Mouse (Mus musculus) cerebellum, postnatal 25 days (tissue): Measurements from ENCODE around the gene Ifna16.
A peak's percentile ranks its signal among the peaks of the same experiment; 100 is the strongest.

Source experiments
- DNase-seq, 2 experiments: peaks; one replicate each; pipeline ENCODE4 v3.0.0; 2021; ENCODE audit warnings: mixed read lengths in 2 of 2

Gene Ifna16

GRCm38 (mm10) chr4:88676824-88677223 lies at the start of gene Ifna16:
Gene Ifna16, minus strand, starts transcription at chr4:88676924.
- no peak for DNase-seq

DNA sequence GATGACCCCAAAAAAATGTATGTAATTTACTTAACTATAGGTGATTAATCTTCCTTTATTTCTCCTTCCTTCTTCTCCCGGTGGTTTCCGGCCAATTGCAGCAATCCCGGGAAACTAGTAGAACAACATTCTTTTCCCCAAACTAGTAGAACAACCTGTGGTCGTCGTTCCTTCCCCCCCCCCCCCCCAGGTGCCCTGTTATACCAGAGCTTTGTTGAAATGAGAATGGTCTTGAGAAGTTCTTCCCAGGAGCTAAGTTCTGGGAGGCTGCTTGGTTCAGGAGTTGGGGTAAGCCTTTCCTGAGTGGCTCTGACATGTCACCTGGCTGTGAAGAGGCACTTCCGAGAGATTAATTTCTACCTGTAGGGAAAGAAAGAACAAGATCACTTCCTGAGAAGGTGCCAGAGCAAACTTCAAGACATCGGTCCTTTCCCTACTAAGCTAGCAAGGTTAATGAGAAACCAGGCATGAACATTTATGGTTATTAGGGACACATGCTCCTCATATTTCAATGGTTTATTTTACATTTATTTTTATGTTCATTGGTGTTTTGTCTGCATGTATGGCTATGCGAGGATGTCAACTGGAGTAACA lies 46.9 kb upstream of the Ifna16 start:
- no peak for DNase-seq

GRCm38 (mm10) chr4:88721791-88722721 lies 45.3 kb upstream of the Ifna16 start, which contains the start of the genes Gm26566 and Klhl9:
Gene Gm26566, plus strand, starts transcription at chr4:88721805.
Gene Klhl9, minus strand, starts transcription at chr4:88722465.
- peak; percentile 95 to 97 for DNase-seq

GRCm38 (mm10) chr4:88718715-88719114 lies 42.0 kb upstream of the Ifna16 start:
- peak in 1 of 2 experiments; percentile 27 for DNase-seq

DNA sequence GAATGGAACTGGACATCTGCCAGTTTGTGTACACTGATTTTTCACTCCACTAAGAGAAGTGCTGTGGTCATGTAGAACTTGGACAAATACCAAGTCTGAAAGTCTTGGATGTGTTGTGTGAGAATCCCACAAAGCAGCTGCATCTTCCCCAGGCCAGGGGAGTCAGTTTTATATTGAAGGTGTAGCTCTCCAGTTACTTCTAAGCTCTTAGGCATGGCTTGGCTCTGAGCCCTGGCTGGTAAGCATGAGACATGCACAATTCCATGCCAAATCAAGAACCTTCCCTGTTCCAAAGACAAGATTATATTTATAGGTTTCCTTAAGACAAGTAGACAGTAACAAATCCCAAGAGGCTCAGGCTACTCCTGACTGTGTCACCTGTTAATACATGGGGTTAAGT lies 38.3 kb upstream of the Ifna16 start:
- DNase-seq, result peak; percentile 30 to 44

DNA sequence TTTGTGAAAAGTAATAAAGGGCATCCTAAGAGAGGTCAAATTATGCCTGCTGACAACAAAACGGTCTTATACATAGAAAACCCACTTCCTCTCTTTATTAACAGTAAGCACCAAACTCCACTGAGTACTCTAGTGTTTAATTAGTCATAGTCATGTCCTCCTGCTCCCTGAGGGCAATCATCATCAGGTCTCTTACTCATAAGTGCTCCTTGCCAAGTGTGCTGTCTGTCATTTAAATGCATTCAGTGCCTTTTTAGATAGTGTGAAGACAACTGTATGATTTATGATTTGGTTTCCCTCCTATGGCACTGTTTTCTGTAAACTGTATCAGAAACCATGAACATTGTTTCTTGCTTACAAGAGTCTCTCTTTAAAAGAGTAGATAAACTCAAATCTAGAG lies 37.6 kb upstream of the Ifna16 start:
- DNase-seq, result no peak

GRCm38 (mm10) chr4:88707128-88707826 lies 30.6 kb upstream of the Ifna16 start:
- DNase-seq, result no peak

- no peak for DNase-seq
These were observed 29.2 kb upstream of the Ifna16 start for GRCm38 (mm10) chr4:88705924-88706323.

- no peak for DNase-seq
These were observed 22.6 kb upstream of the Ifna16 start for GRCm38 (mm10) chr4:88699301-88699700.

DNA sequence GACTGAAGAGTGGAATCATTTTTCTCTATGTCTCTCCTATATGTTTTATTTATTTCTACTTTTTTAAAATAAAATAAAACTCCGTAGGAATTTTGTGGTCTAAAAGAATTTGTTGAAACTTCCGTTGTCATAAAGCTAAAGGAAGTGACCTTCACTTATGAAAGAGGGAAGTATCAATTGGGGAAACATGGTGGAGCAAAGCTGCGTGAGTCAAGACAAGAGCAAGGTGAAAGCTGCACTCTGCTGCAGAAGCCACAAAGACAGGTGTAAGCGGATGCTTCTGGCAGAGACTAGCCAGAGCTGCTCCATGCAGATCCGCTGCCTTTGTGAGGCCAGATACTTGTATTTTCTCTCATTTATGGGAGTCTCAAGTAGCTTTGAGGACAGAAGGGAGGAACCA lies 22.1 kb upstream of the Ifna16 start:
- DNase-seq, result no peak

- no peak for DNase-seq
These were observed 21.0 kb upstream of the Ifna16 start for GRCm38 (mm10) chr4:88697753-88698152.

GRCm38 (mm10) chr4:88697108-88697507 lies 20.4 kb upstream of the Ifna16 start:
- DNase-seq, result no peak

GRCm38 (mm10) chr4:88696237-88696884 lies 19.6 kb upstream of the Ifna16 start:
- DNase-seq, result peak; percentile 76 to 85

DNA sequence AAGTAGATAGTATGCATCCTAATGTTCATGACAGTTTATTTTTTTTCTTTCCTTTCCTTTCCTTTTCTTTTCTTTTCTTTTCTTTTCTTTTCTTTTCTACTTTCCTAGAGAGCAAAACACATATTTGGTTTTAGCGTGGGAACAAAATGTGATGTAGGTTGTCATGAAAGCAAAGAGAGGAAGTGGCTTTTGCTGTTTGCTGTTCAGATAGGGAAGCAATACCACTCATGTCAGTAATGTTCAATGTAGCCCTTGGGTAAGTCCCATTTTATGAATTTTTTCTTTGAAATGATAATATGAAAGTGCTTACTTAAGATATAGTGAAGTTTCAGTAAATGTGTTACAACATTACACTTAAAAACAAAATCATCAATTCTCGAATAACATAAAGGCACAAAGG lies 16.7 kb upstream of the Ifna16 start:
- DNase-seq, result no peak

GRCm38 (mm10) chr4:88692537-88692936 lies 15.8 kb upstream of the Ifna16 start:
- DNase-seq, result no peak

DNA sequence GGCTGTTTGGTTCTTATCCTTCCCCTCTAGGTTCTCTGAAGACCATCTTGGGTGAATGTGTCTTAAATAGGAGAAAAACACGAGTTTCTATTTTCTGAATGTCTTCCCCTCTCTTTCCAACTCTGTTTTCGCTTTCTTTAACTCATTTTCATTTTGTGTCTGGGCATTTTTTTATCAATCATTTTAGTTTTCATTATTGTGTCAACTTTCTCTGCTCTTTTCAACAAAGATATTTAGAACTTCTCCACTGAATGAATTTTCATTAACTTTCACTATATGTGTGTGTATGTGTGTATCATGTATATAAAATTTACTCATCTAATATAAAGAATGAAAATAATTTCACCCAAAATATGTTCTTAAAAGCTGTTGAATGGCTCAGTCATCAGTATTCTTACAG lies 14.5 kb upstream of the Ifna16 start, which contains the start of gene Ifnab:
TSS of gene Ifnab (minus strand) at position 101 of the 400 bp plus-strand sequence.
- no peak for DNase-seq

GRCm38 (mm10) chr4:88683812-88684211 lies 7.1 kb upstream of the Ifna16 start, which contains the start of gene Ifna2:
Gene Ifna2, minus strand, starts transcription at chr4:88683912.
- DNase-seq, result no peak

- no peak for DNase-seq
These were observed 4.6 kb upstream of the Ifna16 start for GRCm38 (mm10) chr4:88681353-88681752.

DNA sequence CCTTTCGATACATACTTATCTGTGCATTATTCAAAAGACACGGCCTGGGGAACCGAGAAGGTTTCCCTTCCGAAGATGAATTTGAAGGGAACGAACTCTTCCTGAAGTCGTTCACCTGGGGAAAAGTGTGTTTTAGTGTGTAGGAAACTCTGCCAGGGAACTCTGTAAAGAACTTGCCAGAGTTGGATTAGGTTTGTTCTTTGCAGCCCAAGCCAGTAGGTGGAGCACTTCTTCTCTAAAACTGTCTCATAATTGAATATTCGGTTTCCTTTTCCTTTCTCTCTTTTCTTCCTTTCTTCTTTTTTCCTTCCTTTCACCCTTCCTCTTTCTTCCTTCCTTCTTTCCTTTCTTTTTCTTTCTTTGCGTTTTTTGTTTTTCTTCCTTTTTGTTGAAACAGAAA lies 3.6 kb upstream of the Ifna16 start:
- peak in 1 of 2 experiments; percentile 29 for DNase-seq

DNA sequence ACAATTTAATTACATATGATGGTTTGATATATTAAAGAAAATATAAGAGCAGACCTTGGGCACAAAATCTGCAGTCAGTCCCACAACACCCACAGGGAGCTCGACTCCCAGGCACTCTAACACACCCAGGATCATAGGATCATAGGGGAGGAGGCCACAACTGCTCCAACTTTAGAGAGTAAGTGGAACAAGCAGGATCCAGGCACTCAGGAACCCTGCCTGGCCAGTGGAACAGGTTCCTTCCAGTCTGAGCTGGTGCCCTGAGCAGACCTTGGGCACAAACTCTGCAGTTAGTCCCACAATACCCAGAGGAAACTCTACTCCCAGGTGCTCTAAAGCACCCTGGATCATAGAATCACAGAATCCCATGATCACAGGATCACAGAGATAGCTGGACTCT lies 21.3 kb downstream of the Ifna16 start:
- DNase-seq, result no peak

DNA sequence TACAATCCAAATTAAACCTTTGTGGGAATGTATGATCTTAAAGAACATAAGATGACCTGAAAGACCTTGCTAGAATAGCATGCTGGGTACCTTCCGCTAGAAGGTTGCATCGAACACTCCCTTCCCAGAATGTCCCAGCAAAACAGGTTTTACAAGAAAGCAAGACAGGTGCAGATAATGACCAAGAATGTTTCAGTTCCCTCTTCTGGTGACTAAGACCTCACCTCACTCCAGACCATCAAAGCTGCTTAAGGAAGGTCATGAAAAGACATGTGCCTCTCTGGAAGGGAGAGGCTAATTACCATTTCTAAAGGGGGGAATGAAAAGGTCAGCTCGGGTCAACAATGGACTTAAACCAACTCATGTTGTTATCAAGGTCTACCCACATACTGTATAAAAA lies 23.1 kb downstream of the Ifna16 start:
- DNase-seq, result no peak

- no peak for DNase-seq
These were observed 32.4 kb downstream of the Ifna16 start, which contains the start of gene Ifna13 for GRCm38 (mm10) chr4:88644359-88644758. Gene Ifna13, minus strand, starts transcription at chr4:88644459.

GRCm38 (mm10) chr4:88642526-88642925 lies 34.2 kb downstream of the Ifna16 start:
- no peak for DNase-seq
